Mouse (Mus musculus) small intestine, adult 2 months (tissue): ENCODE results near the gene Bclaf1. TPM values are rescaled to one million over a fixed set of nuclear protein-coding genes. Genes with fewer than 3 reads are reported as not detected.

Experiments
- H3K27ac ChIP-seq: fragments of 200-500 bp; 2 replicates; pipeline ENCODE4 v1.5.1; 2012; ENCODE audit warnings: low read depth, low read length, control low read depth, inconsistent platforms; ENCODE audit not compliant: insufficient read depth
- H3K27me3 ChIP-seq: fragments of 200-500 bp; 2 replicates; pipeline ENCODE4 v1.6.1; 2012; ENCODE audit warnings: mild to moderate bottlenecking, moderate library complexity, low read length, inconsistent platforms; ENCODE audit not compliant: control insufficient read depth, insufficient read depth
- H3K36me3 ChIP-seq: fragments of 200-500 bp; 2 replicates; pipeline ENCODE4 v1.6.1; 2012; ENCODE audit warnings: mild to moderate bottlenecking, low read length, control low read depth, inconsistent platforms; ENCODE audit not compliant: control insufficient read depth, insufficient read depth
- H3K4me1 ChIP-seq: fragments of 200-500 bp; 2 replicates; pipeline ENCODE4 v1.6.1; 2012; ENCODE audit warnings: low read length, inconsistent platforms, mixed read lengths; ENCODE audit not compliant: control insufficient read depth, insufficient read depth, insufficient read length
- H3K4me3 ChIP-seq: fragments of 200-500 bp; 2 replicates; pipeline ENCODE4 v1.5.1; 2012; ENCODE audit warnings: low read depth, mild to moderate bottlenecking, control low read depth, inconsistent platforms, low read length, moderate library complexity
- CTCF ChIP-seq: fragments of 200-500 bp; IDR thresholded peaks from 2 replicates; pipeline ENCODE4 v1.5.1; 2012; ENCODE audit warnings: low read depth, mild to moderate bottlenecking, control low read depth, inconsistent platforms, low read length, moderate library complexity, mixed read lengths; ENCODE audit not compliant: insufficient replicate concordance, insufficient read length; ENCODE audit errors: extremely low read depth
- POLR2A ChIP-seq: fragments of 200-500 bp; IDR thresholded peaks from 2 replicates; pipeline ENCODE4 v1.6.1; 2012; ENCODE audit warnings: low read depth, mild to moderate bottlenecking, control low read depth, inconsistent platforms, low read length, moderate library complexity
- WGBS: fragments of 180-500 bp; shearing (Covaris S2); methylation state at CpG from one replicate; pipeline ENCODE4 v1.1.7; 2018; 5-methylcytosine and 5-hydroxymethylcytosine counted together
- polyA plus RNA-seq: library from polyadenylated mRNA; depleted of rRNA; stranded (reverse); fragments of >200 nt; gene quantifications from 2 replicates; pipeline ENCODE4 v1.2.3, GENCODE M21; 2012

The Bclaf1 gene
- polyA plus RNA-seq, 1 experiment, result 4.1 TPM

GRCm38 (mm10) chr10:20361542-20362449 lies 49.5 kb downstream of the Bclaf1 start:
- TF ChIP-seq POLR2A, result no peak
- TF ChIP-seq CTCF, result no peak
- H3K27me3 ChIP-seq, result no peaks in the 10 kb centered on the region
- WGBS, result 59% methylated on average over 10 of the region's 10 CpGs
- H3K4me1 ChIP-seq, result no peaks in the 10 kb centered on the region
- H3K36me3 ChIP-seq, result no peaks in the 10 kb centered on the region
- no peak overlapping the region for H3K27ac ChIP-seq
- no peak overlapping the region for H3K4me3 ChIP-seq

GRCm38 (mm10) chr10:20362450-20363118 lies 50.3 kb downstream of the Bclaf1 start:
- Histone ChIP-seq H3K36me3 (no peaks in the 10 kb centered on the region), H3K27me3 (no peaks in the 10 kb centered on the region), H3K27ac (no peak overlapping the region), H3K4me1 (no peaks in the 10 kb centered on the region), H3K4me3 (no peak overlapping the region)
- WGBS, result 80% methylated on average over 4 of the region's 4 CpGs
- TF ChIP-seq POLR2A (no peak), CTCF (no peak)

GRCm38 (mm10) chr10:20372046-20372445 lies 59.8 kb downstream of the Bclaf1 start:
- Histone ChIP-seq H3K4me1 (no peaks in the 10 kb centered on the region), H3K4me3 (no peak overlapping the region), H3K27me3 (no peaks in the 10 kb centered on the region), H3K27ac (no peak overlapping the region), H3K36me3 (no peaks in the 10 kb centered on the region)
- no peak for TF ChIP-seq CTCF
- TF ChIP-seq POLR2A, result no peak
- WGBS, result 93% methylated on average over 5 of the region's 5 CpGs

- Histone ChIP-seq H3K36me3 (no peaks in the 10 kb centered on the region), H3K4me3 (no peak overlapping the region), H3K27ac (no peak overlapping the region), H3K27me3 (no peaks in the 10 kb centered on the region), H3K4me1 (no peaks in the 10 kb centered on the region)
- no peak for TF ChIP-seq CTCF
- no peak for TF ChIP-seq POLR2A
- 85% methylated on average over 9 of the region's 9 CpGs for WGBS
Observed at GRCm38 (mm10) chr10:20377621-20378020, 65.4 kb downstream of the Bclaf1 start.

- no peak for TF ChIP-seq CTCF
- no peak for TF ChIP-seq POLR2A
- H3K4me3 ChIP-seq, result no peak overlapping the region
- H3K36me3 ChIP-seq, result no peaks in the 10 kb centered on the region
- WGBS, result 63% methylated on average over 9 of the region's 9 CpGs
- H3K4me1 ChIP-seq, result no peaks in the 10 kb centered on the region
- H3K27ac ChIP-seq, result no peak overlapping the region
- no peaks in the 10 kb centered on the region for H3K27me3 ChIP-seq
Observed at GRCm38 (mm10) chr10:20379071-20379735, 66.9 kb downstream of the Bclaf1 start.

- no peak for TF ChIP-seq POLR2A
- no peak for TF ChIP-seq CTCF
- 76% methylated on average over 3 of the region's 3 CpGs for WGBS
- Histone ChIP-seq H3K36me3 (no peaks in the 10 kb centered on the region), H3K27me3 (no peaks in the 10 kb centered on the region), H3K27ac (no peak overlapping the region), H3K4me1 (no peaks in the 10 kb centered on the region), H3K4me3 (no peak overlapping the region)
Observed at GRCm38 (mm10) chr10:20380798-20381197, 68.5 kb downstream of the Bclaf1 start.

- no peaks in the 10 kb centered on the region for H3K36me3 ChIP-seq
- no peak for TF ChIP-seq POLR2A
- TF ChIP-seq CTCF, result no peak
- no peaks in the 10 kb centered on the region for H3K4me1 ChIP-seq
- no peak overlapping the region for H3K4me3 ChIP-seq
- H3K27me3 ChIP-seq, result no peaks in the 10 kb centered on the region
- H3K27ac ChIP-seq, result no peak overlapping the region
- WGBS, result 77% methylated on average over 3 of the region's 3 CpGs
Observed at GRCm38 (mm10) chr10:20381352-20381751, 69.1 kb downstream of the Bclaf1 start.
